Mouse (Mus musculus): ENCODE measurements around the gene Gm27021. TPM values are rescaled to one million over a fixed set of nuclear protein-coding genes. Genes with fewer than 3 reads are reported as not detected.

Gene Gm27021
- polyA plus RNA-seq, 1 experiment from 2014 or later, result 2.0 TPM

- Histone ChIP-seq H3K27ac (ENCODE audit: low read depth, low read length) (peak within 1 kb of the TSS; percentile 86), H3K9me3 (replicated peaks; ENCODE audit: control insufficient read depth, low read length) (no peaks in the 10 kb centered on the region), H3K4me1 (ENCODE audit: control insufficient read depth, insufficient read depth, low read length) (peaks cover 35% of the 10 kb centered on the region), H3K9ac (ENCODE audit: low read depth, low read length) (peak within 1 kb of the TSS; percentile 93), H3K4me2 (peak within 1 kb of the TSS; percentile 92), H3K4me3 (ENCODE audit: low read depth, low read length) (peak within 1 kb of the TSS; percentile 88), H3K36me3 (ENCODE audit: control insufficient read depth, insufficient read depth, low read length) (peaks cover 28% of the 10 kb centered on the region), H3K27me3 (ENCODE audit: control insufficient read depth, insufficient read depth, low read length) (no peaks in the 10 kb centered on the region)
- no peak for ATAC-seq (replicated peaks; ENCODE audit: insufficient number of reproducible peaks, low FRiP score, low TSS enrichment)
- WGBS (ENCODE audit: insufficient replicate concordance), result under 1% methylated on average over 48 of the region's 51 CpGs
Measured at GRCm38 (mm10) chr8:120668374-120668905, 561 bp upstream of the Gm27021 start, which contains the start of gene Emc8. TSS of gene Emc8 (minus strand) at chr8:120668573.

- Histone ChIP-seq H3K9ac (ENCODE audit: low read depth, low read length) (peak overlapping the region; percentile 93), H3K36me3 (ENCODE audit: control insufficient read depth, insufficient read depth, low read length) (peaks cover 16% of the 10 kb centered on the region), H3K27ac (ENCODE audit: low read depth, low read length) (no peak overlapping the region), H3K9me3 (replicated peaks; ENCODE audit: control insufficient read depth, low read length) (no peaks in the 10 kb centered on the region), H3K27me3 (ENCODE audit: control insufficient read depth, insufficient read depth, low read length) (no peaks in the 10 kb centered on the region), H3K4me2 (peak overlapping the region; percentile 92), H3K4me3 (ENCODE audit: low read depth, low read length) (peak overlapping the region; percentile 88), H3K4me1 (ENCODE audit: control insufficient read depth, insufficient read depth, low read length) (peaks cover 38% of the 10 kb centered on the region)
- WGBS (ENCODE audit: insufficient replicate concordance), result 5% methylated on average over 17 of the region's 17 CpGs
- no peak for ATAC-seq (replicated peaks; ENCODE audit: insufficient number of reproducible peaks, low FRiP score, low TSS enrichment)
Measured at GRCm38 (mm10) chr8:120666807-120667470, 940 bp downstream of the Gm27021 start.

GRCm38 (mm10) chr8:120665726-120666455, 2.0 kb downstream of the Gm27021 start:
- H3K9ac ChIP-seq (ENCODE audit: low read depth, low read length), result no peak overlapping the region
- no peaks in the 10 kb centered on the region for H3K9me3 ChIP-seq (replicated peaks; ENCODE audit: control insufficient read depth, low read length)
- H3K4me2 ChIP-seq, result peak overlapping the region; percentile 92
- H3K27ac ChIP-seq (ENCODE audit: low read depth, low read length), result no peak overlapping the region
- ATAC-seq (replicated peaks; ENCODE audit: insufficient number of reproducible peaks, low FRiP score, low TSS enrichment), result no peak
- peak overlapping the region; percentile 88; the same call in 1 of the 2 replicates for H3K4me3 ChIP-seq (ENCODE audit: low read depth, low read length)
- WGBS (ENCODE audit: insufficient replicate concordance), result 69% methylated on average over 3 of the region's 3 CpGs
- peaks cover 10% of the 10 kb centered on the region for H3K36me3 ChIP-seq (ENCODE audit: control insufficient read depth, insufficient read depth, low read length)
- no peaks in the 10 kb centered on the region for H3K27me3 ChIP-seq (ENCODE audit: control insufficient read depth, insufficient read depth, low read length)
- H3K4me1 ChIP-seq (ENCODE audit: control insufficient read depth, insufficient read depth, low read length), result peaks cover 35% of the 10 kb centered on the region

- 80% methylated on average over 6 of the region's 6 CpGs for WGBS (ENCODE audit: insufficient replicate concordance)
- no peaks in the 10 kb centered on the region for H3K9me3 ChIP-seq (replicated peaks; ENCODE audit: control insufficient read depth, low read length)
- peak overlapping the region; percentile 36; the same call in 1 of the 2 replicates for H3K9ac ChIP-seq (ENCODE audit: low read depth, low read length)
Measured at GRCm38 (mm10) chr8:120664566-120664965, 3.3 kb downstream of the Gm27021 start.

GRCm38 (mm10) chr8:120657415-120657814, 10.5 kb downstream of the Gm27021 start:
- no peak overlapping the region for H3K4me3 ChIP-seq (ENCODE audit: low read depth, low read length)
- no peaks in the 10 kb centered on the region for H3K9me3 ChIP-seq (replicated peaks; ENCODE audit: control insufficient read depth, low read length)
- H3K9ac ChIP-seq (ENCODE audit: low read depth, low read length), result no peak overlapping the region
- peaks cover 37% of the 10 kb centered on the region for H3K36me3 ChIP-seq (ENCODE audit: control insufficient read depth, insufficient read depth, low read length)
- 91% methylated on average over 8 of the region's 8 CpGs for WGBS (ENCODE audit: insufficient replicate concordance)
- H3K4me1 ChIP-seq (ENCODE audit: control insufficient read depth, insufficient read depth, low read length), result no peaks in the 10 kb centered on the region
- no peak overlapping the region for H3K4me2 ChIP-seq
- H3K27me3 ChIP-seq (ENCODE audit: control insufficient read depth, insufficient read depth, low read length), result no peaks in the 10 kb centered on the region
- H3K27ac ChIP-seq (ENCODE audit: low read depth, low read length), result no peak overlapping the region
- no peak for ATAC-seq (replicated peaks; ENCODE audit: insufficient number of reproducible peaks, low FRiP score, low TSS enrichment)

More at GRCm38 (mm10) chr8:120664566-120664965, 3.3 kb downstream of the Gm27021 start:
- Histone ChIP-seq H3K36me3 (ENCODE audit: control insufficient read depth, insufficient read depth, low read length) (no peaks in the 10 kb centered on the region), H3K4me1 (ENCODE audit: control insufficient read depth, insufficient read depth, low read length) (peaks cover 32% of the 10 kb centered on the region), H3K4me2 (no peak overlapping the region; the same call in 1 of the 2 replicates), H3K4me3 (ENCODE audit: low read depth, low read length) (no peak overlapping the region), H3K27me3 (ENCODE audit: control insufficient read depth, insufficient read depth, low read length) (no peaks in the 10 kb centered on the region), H3K27ac (ENCODE audit: low read depth, low read length) (no peak overlapping the region)
- no peak for ATAC-seq (replicated peaks; ENCODE audit: insufficient number of reproducible peaks, low FRiP score, low TSS enrichment)

GRCm38 (mm10) chr8:120656322-120657052, 11.4 kb downstream of the Gm27021 start:
- WGBS (ENCODE audit: insufficient replicate concordance), result 88% methylated on average over 7 of the region's 7 CpGs
- Histone ChIP-seq H3K36me3 (ENCODE audit: control insufficient read depth, insufficient read depth, low read length) (peaks cover 37% of the 10 kb centered on the region), H3K27ac (ENCODE audit: low read depth, low read length) (no peak overlapping the region), H3K9me3 (replicated peaks; ENCODE audit: control insufficient read depth, low read length) (no peaks in the 10 kb centered on the region), H3K27me3 (ENCODE audit: control insufficient read depth, insufficient read depth, low read length) (no peaks in the 10 kb centered on the region), H3K4me1 (ENCODE audit: control insufficient read depth, insufficient read depth, low read length) (no peaks in the 10 kb centered on the region), H3K9ac (ENCODE audit: low read depth, low read length) (no peak overlapping the region), H3K4me2 (no peak overlapping the region), H3K4me3 (ENCODE audit: low read depth, low read length) (no peak overlapping the region)
- ATAC-seq (replicated peaks; ENCODE audit: insufficient number of reproducible peaks, low FRiP score, low TSS enrichment), result no peak

GRCm38 (mm10) chr8:120647532-120647931, 20.3 kb downstream of the Gm27021 start, which contains the start of gene 1190005I06Rik:
TSS of gene 1190005I06Rik (minus strand) at chr8:120647632.
- 59% methylated on average over 7 of the region's 7 CpGs for WGBS (ENCODE audit: insufficient replicate concordance)
- Histone ChIP-seq H3K36me3 (ENCODE audit: control insufficient read depth, insufficient read depth, low read length) (no peaks in the 10 kb centered on the region), H3K9me3 (replicated peaks; ENCODE audit: control insufficient read depth, low read length) (no peaks in the 10 kb centered on the region), H3K4me3 (ENCODE audit: low read depth, low read length) (no peak within 1 kb of the TSS), H3K4me2 (no peak within 1 kb of the TSS), H3K27ac (ENCODE audit: low read depth, low read length) (no peak within 1 kb of the TSS), H3K9ac (ENCODE audit: low read depth, low read length) (no peak within 1 kb of the TSS), H3K27me3 (ENCODE audit: control insufficient read depth, insufficient read depth, low read length) (no peaks in the 10 kb centered on the region), H3K4me1 (ENCODE audit: control insufficient read depth, insufficient read depth, low read length) (no peaks in the 10 kb centered on the region)
- no peak for ATAC-seq (replicated peaks; ENCODE audit: insufficient number of reproducible peaks, low FRiP score, low TSS enrichment)

- Histone ChIP-seq H3K4me1 (ENCODE audit: control insufficient read depth, insufficient read depth, low read length) (peaks cover 3% of the 10 kb centered on the region; the same call in 1 of the 2 replicates), H3K4me2 (no peak overlapping the region), H3K36me3 (ENCODE audit: control insufficient read depth, insufficient read depth, low read length) (no peaks in the 10 kb centered on the region), H3K4me3 (ENCODE audit: low read depth, low read length) (no peak overlapping the region), H3K27me3 (ENCODE audit: control insufficient read depth, insufficient read depth, low read length) (no peaks in the 10 kb centered on the region), H3K9me3 (replicated peaks; ENCODE audit: control insufficient read depth, low read length) (no peaks in the 10 kb centered on the region), H3K27ac (ENCODE audit: low read depth, low read length) (no peak overlapping the region), H3K9ac (ENCODE audit: low read depth, low read length) (no peak overlapping the region)
- WGBS (ENCODE audit: insufficient replicate concordance), result 78% methylated on average over 7 of the region's 7 CpGs
- ATAC-seq (replicated peaks; ENCODE audit: insufficient number of reproducible peaks, low FRiP score, low TSS enrichment), result no peak
Measured at GRCm38 (mm10) chr8:120644663-120645062, 23.2 kb downstream of the Gm27021 start.

Data from heart, embryonic 11.5 days (tissue).